Mouse (Mus musculus): ENCODE measurements around the gene Lix1.

DNA sequence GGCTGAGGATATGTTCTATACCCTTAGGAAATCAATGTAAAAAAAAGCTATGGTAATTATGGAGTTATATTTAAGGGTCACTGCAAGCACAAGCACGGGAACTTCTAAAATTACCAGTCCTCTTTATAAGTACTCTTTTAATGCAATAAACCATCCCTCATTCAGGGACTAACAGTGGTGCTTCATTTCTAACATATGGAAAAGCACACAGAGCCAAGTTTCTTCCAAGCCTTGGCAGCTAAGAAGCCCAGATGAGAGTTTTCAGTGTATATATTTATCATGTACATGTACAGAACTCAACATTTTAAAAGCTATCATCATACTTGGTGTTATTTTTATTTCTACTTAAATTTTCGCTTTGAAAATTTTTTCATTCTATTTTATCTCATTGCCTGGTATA lies 26.4 kb downstream of the Lix1 start:
- TF ChIP-seq CTCF (IDR thresholded peaks at IDR 0.05; ENCODE audit: extremely low read depth, insufficient read depth, low read length) (no peak), POLR2A (IDR thresholded peaks at IDR 0.05; ENCODE audit: extremely low read depth, insufficient read depth, low read length) (no peak)

All from cortical plate, adult 2 months (tissue).